Mouse (Mus musculus) embryonic stem cell, embryonic (primary cell): ENCODE data around the gene Gadd45b.

Experiments used
- CTCF ChIA-PET, 4 experiments: fragments of 300-600 bp in 2 of 4; fragments of 350-600 bp in 2 of 4; sonication (Branson Sonifier 250); formaldehyde crosslinking; loops; one replicate each; lab custom pipeline; 2022; ENCODE audit warnings: inconsistent platforms in 2 of 4; lab: Charles Lee
- POLR2A ChIA-PET, 4 experiments: fragments of 300-600 bp in 2 of 4; fragments of 350-600 bp in 2 of 4; sonication (Branson Sonifier 250); formaldehyde crosslinking; loops; one replicate each; lab custom pipeline; 2022; ENCODE audit warnings: antibody characterized with exemption in 4 of 4, inconsistent platforms in 1 of 4; lab: Charles Lee

Gene Gadd45b

GRCm38 (mm10) chr10:80951761-80952390, 22.0 kb downstream of the Gadd45b start:
- ChIA-PET CTCF (interaction anchor here in 3 of 4 experiments (1.1 to 3.6 kb wide), 3 partner anchors 9 to 205 kb away, joined by 3 to 21 read pairs (median 4); no protein-coding TSS in a partner anchor), POLR2A (interaction anchor here in 3 of 4 experiments (0.9 to 23.4 kb wide), 18 partner anchors 6 to 121 kb away, joined by 3 to 1108 read pairs (median 24); partner anchors contain the start of genes Gadd45b (in 3 of the 3) and Lmnb2 (in 1 of the 3))

GRCm38 (mm10) chr10:80952449-80952848, 22.6 kb downstream of the Gadd45b start:
- CTCF ChIA-PET: interaction anchor here (0.6 to 1.1 kb wide), 4 partner anchors 43 to 961 kb away, joined by 3 to 5 read pairs (median 4); no protein-coding TSS in a partner anchor

DNA sequence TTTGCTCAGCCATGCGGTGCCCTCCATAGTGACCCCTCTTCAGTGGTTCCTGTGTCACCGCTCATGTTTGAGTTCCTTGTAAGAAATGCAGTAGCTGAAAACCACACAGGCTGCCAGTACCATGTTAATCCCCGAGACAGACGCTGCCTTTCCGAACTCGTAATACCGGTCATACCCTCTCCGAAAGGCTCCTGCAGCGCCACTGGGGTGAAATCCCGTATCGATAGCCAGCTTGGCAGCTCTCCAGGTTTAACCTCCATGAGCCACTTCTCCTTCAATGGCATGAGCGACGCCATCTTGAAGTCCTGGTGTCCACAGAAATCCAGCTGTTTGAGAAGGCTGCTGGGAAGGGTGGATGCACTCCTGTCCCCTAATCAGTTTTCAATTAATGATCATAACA, 24.5 kb downstream of the Gadd45b start:
- CTCF ChIA-PET: interaction anchor here in 3 of 4 experiments (0.6 to 3.1 kb wide), 9 partner anchors 14 to 410 kb away, joined by 3 to 91 read pairs (median 7); partner anchors contain the start of gene Gadd45b (in 3 of the 3)

More at GRCm38 (mm10) chr10:80952449-80952848, 22.6 kb downstream of the Gadd45b start:
- POLR2A ChIA-PET: interaction anchor here in 3 of 4 experiments (0.6 to 23.4 kb wide), 12 partner anchors 7 to 677 kb away, joined by 3 to 1047 read pairs (median 6); partner anchors contain the start of gene Gadd45b (in 3 of the 3)

DNA sequence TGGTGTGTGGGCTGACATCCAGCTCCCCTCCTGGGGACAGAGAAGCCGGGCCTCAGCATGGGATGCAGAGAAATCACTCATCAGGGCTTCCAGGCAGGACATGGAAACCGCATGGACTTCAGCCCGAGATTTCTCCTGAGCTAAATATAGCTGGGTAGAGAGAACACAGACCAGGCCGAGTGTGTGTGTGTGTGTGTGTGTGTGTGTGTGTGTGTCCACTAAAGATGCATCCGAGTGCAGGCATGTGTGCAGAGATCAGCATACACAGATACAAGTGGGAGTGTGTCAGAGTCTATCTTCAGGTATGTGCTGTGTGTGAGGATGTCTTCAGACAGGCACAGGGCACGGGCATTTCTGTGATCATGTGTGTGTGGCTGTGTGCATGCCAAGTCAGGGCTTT, 25.0 kb downstream of the Gadd45b start:
- ChIA-PET POLR2A (interaction anchor here (0.6 to 23.4 kb wide), 36 partner anchors 8 to 610 kb away, joined by 3 to 1047 read pairs (median 6); partner anchors contain the start of genes Gadd45b (in 4 of the 4), Ap3d1 (in 1 of the 4), Gng7 (in 1 of the 4) and Lmnb2 (in 1 of the 4)), CTCF (interaction anchor here (0.5 to 3.1 kb wide), 41 partner anchors 8 to 1195 kb away, joined by 3 to 91 read pairs (median 7); partner anchors contain the start of gene Gadd45b (in 4 of the 4))

More for the DNA sequence above, 24.5 kb downstream of the Gadd45b start:
- POLR2A ChIA-PET: interaction anchor here (0.7 to 23.4 kb wide), 14 partner anchors 9 to 475 kb away, joined by 3 to 1047 read pairs (median 10); partner anchors contain the start of genes Gadd45b (in 4 of the 4) and Mknk2 (in 1 of the 4)

GRCm38 (mm10) chr10:80955536-80955935, 25.7 kb downstream of the Gadd45b start:
- CTCF ChIA-PET: interaction anchor here (0.5 to 3.1 kb wide), 74 partner anchors 8 to 1195 kb away, joined by 3 to 91 read pairs (median 5); partner anchors contain the start of genes Gadd45b (in 4 of the 4), Abhd17a (in 1 of the 4), Thop1 (in 1 of the 4) and Timm13 (in 1 of the 4)
- POLR2A ChIA-PET: interaction anchor here (0.6 to 23.4 kb wide), 55 partner anchors 8 to 1346 kb away, joined by 3 to 1047 read pairs (median 4); partner anchors contain the start of genes Gadd45b (in 4 of the 4), Amh (in 1 of the 4), Ap3d1 (in 1 of the 4) and Gng7 (in 1 of the 4)

DNA sequence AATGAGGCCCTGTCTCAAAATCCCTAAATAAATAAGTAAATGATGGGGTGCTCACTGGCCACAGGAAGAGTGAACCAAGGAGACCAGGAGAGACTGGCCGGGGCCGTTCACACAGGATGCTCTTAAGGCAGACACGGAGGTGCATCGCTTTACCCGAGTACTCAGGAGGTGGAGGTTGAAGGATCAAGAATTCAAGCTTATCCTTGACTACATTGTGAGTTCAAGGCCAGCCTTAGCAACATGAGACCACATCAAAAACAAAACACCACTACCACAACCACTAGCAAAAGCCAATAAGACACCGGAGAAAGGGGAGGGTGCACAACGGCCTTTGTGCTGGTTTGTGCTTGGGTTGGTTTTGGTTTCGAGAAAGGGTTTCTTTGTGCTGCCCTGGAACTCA, 26.5 kb downstream of the Gadd45b start:
- POLR2A ChIA-PET: interaction anchor here in 3 of 4 experiments (0.9 to 23.4 kb wide), 19 partner anchors 8 to 280 kb away, joined by 3 to 1047 read pairs (median 7); partner anchors contain the start of genes Gadd45b (in 2 of the 3), Lmnb2 (in 1 of the 3), Map2k2 (in 1 of the 3) and Mknk2 (in 1 of the 3)
- CTCF ChIA-PET: interaction anchor here (0.6 to 3.1 kb wide), 26 partner anchors 8 to 296 kb away, joined by 3 to 91 read pairs (median 8); partner anchors contain the start of gene Gadd45b (in 3 of the 4)

GRCm38 (mm10) chr10:80956901-80957300, 27.0 kb downstream of the Gadd45b start:
- CTCF ChIA-PET: interaction anchor here in 3 of 4 experiments (0.6 to 3.1 kb wide), 9 partner anchors 10 to 336 kb away, joined by 3 to 91 read pairs (median 7); partner anchors contain the start of genes Gadd45b (in 1 of the 3) and Pip5k1c (in 1 of the 3)
- POLR2A ChIA-PET: interaction anchor here in 3 of 4 experiments (1.3 to 23.4 kb wide), 10 partner anchors 10 to 281 kb away, joined by 3 to 1047 read pairs (median 16); partner anchors contain the start of genes Gadd45b (in 3 of the 3) and Map2k2 (in 1 of the 3)

DNA sequence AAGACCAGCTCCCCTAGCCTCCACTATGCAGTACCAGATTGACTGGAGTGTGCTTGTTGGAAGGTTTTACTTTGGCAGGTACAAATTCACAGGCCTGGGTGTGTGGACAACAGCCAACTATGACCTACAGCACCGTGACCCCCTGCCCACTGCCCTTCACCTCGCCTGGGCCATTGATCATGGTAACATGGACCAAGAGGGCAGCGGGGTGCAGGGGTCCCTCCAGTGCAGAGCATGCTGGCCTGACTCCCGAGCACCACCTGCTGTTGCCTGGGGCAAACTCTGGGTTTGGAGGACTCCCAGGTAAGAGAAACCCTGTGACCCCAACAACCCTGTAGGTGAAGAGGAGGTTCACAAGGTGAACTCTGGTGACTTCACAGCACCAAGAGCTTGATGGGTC, 27.9 kb downstream of the Gadd45b start:
- ChIA-PET CTCF (interaction anchor here (0.5 to 2.8 kb wide), 9 partner anchors 11 to 207 kb away, joined by 4 to 11 read pairs (median 6); partner anchors contain the start of gene Gadd45b (in 1 of the 4)), POLR2A (interaction anchor here in 3 of 4 experiments (0.8 to 23.4 kb wide), 12 partner anchors 9 to 57 kb away, joined by 3 to 1047 read pairs (median 11); partner anchors contain the start of genes Gadd45b (in 3 of the 3) and Timm13 (in 1 of the 3))

GRCm38 (mm10) chr10:80958979-80959637, 29.2 kb downstream of the Gadd45b start:
- POLR2A ChIA-PET: interaction anchor here in 3 of 4 experiments (0.9 to 23.4 kb wide), 15 partner anchors 10 to 283 kb away, joined by 3 to 1047 read pairs (median 20); partner anchors contain the start of gene Gadd45b (in 3 of the 3)
- CTCF ChIA-PET: interaction anchor here (0.5 to 3.8 kb wide), 14 partner anchors 9 to 210 kb away, joined by 3 to 36 read pairs (median 6); partner anchors contain the start of gene Gadd45b (in 3 of the 4)

DNA sequence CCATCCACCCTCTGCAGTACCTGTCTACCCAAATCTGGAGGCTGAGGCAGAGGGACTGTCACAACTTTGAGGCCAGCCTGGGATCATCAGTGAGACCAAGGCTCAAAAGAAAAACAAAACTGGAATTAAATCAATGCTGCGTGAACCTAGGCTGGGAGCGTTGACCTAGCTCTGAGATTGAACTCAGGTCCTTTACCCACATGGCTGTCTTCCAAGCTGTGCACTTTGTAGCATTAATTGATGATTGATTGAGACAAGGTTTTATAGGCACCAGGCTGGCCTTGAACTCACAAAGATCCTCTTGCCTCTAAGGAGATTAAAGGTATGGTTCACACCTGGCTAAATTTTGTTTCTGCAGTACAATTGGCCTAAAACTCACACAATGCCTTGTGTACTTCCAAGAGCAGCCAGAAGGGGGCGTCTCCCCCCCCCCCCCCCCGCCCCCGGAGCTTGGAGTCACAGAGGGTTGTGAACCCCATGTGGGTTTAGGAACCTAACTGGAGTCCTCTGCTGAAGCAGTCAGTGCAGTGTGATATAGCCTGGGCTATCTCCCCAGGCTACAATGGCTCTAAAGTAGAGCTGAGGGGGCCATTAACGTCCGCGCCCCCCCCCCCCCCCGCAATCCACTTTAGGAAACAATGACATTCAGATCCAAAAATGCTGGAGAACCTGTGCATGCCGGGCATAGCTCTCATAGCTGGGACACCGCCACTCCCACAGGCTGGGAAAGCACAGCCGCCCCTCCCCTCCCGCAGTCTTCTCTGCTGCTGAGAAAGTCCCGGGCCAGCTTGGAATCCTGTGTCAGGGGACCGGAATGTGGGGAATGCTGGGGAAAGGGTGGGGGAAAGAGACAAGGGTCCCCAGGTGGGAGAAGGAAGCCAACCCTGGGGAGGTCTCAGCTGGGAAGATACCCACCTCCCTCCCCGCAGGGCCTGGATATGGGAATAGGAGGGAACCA, 31.0 kb downstream of the Gadd45b start:
- ChIA-PET CTCF (interaction anchor here (0.5 to 3.8 kb wide), 71 partner anchors 9 to 1291 kb away, joined by 3 to 36 read pairs (median 4); partner anchors contain the start of genes Gadd45b (in 4 of the 4), Cactin (in 1 of the 4), Gng7 (in 1 of the 4) and Slc39a3 (in 1 of the 4)), POLR2A (interaction anchor here (0.6 to 23.4 kb wide), 91 partner anchors 8 to 1899 kb away, joined by 3 to 1047 read pairs (median 5); partner anchors contain the start of genes Gadd45b (in 3 of the 4), Map2k2 (in 3 of the 4), Gng7 (in 2 of the 4) and Lmnb2 (in 2 of the 4))

GRCm38 (mm10) chr10:80962051-80962472, 32.2 kb downstream of the Gadd45b start:
- CTCF ChIA-PET: interaction anchor here (0.6 to 3.8 kb wide), 16 partner anchors 9 to 388 kb away, joined by 3 to 36 read pairs (median 4); partner anchors contain the start of genes Gadd45b (in 2 of the 4) and Hmg20b (in 1 of the 4)
- POLR2A ChIA-PET: interaction anchor here (0.5 to 23.4 kb wide), 45 partner anchors 7 to 1898 kb away, joined by 3 to 1047 read pairs (median 5); partner anchors contain the start of genes Gadd45b (in 3 of the 4), Gng7 (in 2 of the 4), Lmnb2 (in 1 of the 4) and Map2k2 (in 1 of the 4)

- CTCF ChIA-PET: interaction anchor here in 3 of 4 experiments (0.7 to 3.8 kb wide), 11 partner anchors 13 to 81 kb away, joined by 3 to 36 read pairs (median 8); partner anchors contain the start of gene Gadd45b (in 3 of the 3)
- POLR2A ChIA-PET: interaction anchor here in 3 of 4 experiments (0.5 to 23.4 kb wide), 30 partner anchors 9 to 1203 kb away, joined by 3 to 1047 read pairs (median 6); partner anchors contain the start of genes Gadd45b (in 3 of the 3), Gng7 (in 1 of the 3), Slc39a3 (in 1 of the 3) and Timm13 (in 1 of the 3)
These were observed 32.7 kb downstream of the Gadd45b start for GRCm38 (mm10) chr10:80962585-80962984.

DNA sequence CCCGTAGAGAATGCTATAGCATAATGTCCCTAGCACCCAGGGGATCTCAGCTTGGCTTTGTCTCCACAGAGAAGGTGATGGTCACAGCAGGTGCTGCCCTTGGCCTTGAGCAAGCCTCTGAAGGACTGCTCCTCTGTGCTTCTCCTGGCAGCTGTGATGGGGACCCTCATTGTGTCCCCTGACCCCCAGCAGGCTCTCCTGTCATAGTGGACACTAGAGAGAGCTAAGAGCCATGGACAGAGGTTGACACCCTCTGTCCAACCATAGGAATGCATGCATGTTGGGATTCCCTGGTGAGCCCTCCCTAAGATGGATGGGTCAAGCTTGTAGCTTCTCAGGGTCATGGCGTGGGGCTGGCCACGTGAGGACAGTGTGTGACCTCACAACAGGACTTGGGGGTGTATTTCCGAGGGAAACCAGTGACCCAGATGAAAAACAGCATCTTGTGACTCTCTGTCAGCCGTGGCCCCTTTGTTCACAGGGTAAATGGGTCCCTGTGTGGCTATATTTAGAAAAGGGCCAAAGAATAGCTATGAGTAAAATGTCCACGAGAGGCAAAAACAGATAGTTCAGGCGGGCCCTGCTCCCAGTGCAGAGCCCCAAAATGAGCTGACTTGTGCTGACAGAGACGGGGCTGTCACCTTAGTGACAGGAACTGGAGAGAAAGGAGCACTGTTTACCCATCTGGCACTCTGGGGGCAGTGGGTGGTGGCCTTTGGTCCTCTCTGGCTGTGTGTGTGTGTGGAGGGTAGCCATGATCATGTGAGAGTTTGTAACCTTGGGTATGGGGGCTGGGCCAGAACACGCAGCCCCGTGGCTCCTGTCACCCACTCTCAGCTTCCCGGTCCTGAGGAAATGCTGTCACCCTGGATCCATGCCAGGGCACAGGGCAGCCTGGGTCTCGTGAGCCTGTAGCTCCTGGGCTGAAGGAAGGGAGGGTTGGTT, 33.4 kb downstream of the Gadd45b start:
- ChIA-PET CTCF (interaction anchor here (0.5 to 3.8 kb wide), 20 partner anchors 8 to 216 kb away, joined by 3 to 21 read pairs (median 3); partner anchors contain the start of genes Gadd45b (in 3 of the 4) and Lingo3 (in 1 of the 4)), POLR2A (interaction anchor here in 3 of 4 experiments (0.5 to 23.4 kb wide), 35 partner anchors 8 to 1203 kb away, joined by 3 to 1047 read pairs (median 4); partner anchors contain the start of genes Gadd45b (in 3 of the 3), Gng7 (in 1 of the 3) and Timm13 (in 1 of the 3))
